Mouse (Mus musculus) thymus, postnatal 4 days (tissue): ENCODE measurements around the gene Dram1.

Experiments used
- DNase-seq: peaks from one replicate; pipeline ENCODE4 v3.0.0; 2021

Gene Dram1

GRCm38 (mm10) chr10:88379013-88379885 is at the start of gene Dram1, which contains the start of gene Gnptab:
Dram1 (minus strand) TSS chr10:88379080.
Gnptab (plus strand) TSS chr10:88379132.
- peak; percentile 93 for DNase-seq

- no peak for DNase-seq
These were observed 49.1 kb upstream of the Dram1 start for GRCm38 (mm10) chr10:88427998-88428397.

- no peak for DNase-seq
These were observed 48.0 kb upstream of the Dram1 start for GRCm38 (mm10) chr10:88426896-88427295.

- peak; percentile 59 for DNase-seq
These were observed 47.4 kb upstream of the Dram1 start for GRCm38 (mm10) chr10:88426158-88426816.

- DNase-seq = no peak
These were observed 42.0 kb upstream of the Dram1 start for GRCm38 (mm10) chr10:88420655-88421435.

- no peak for DNase-seq
These were observed 41.3 kb upstream of the Dram1 start for GRCm38 (mm10) chr10:88420141-88420541.

- DNase-seq = no peak
These were observed 38.8 kb upstream of the Dram1 start for GRCm38 (mm10) chr10:88417686-88418085.

- DNase-seq = no peak
These were observed 33.6 kb upstream of the Dram1 start for GRCm38 (mm10) chr10:88412290-88412995.

GRCm38 (mm10) chr10:88409751-88410150 is 30.9 kb upstream of the Dram1 start:
- DNase-seq = no peak

- DNase-seq = no peak
These were observed 29.2 kb upstream of the Dram1 start for GRCm38 (mm10) chr10:88407875-88408631.

- DNase-seq = no peak
These were observed 26.9 kb upstream of the Dram1 start for GRCm38 (mm10) chr10:88405812-88406211.

GRCm38 (mm10) chr10:88404220-88404619 is 25.3 kb upstream of the Dram1 start:
- DNase-seq = no peak

- no peak for DNase-seq
These were observed 24.1 kb upstream of the Dram1 start for GRCm38 (mm10) chr10:88403021-88403420.

- DNase-seq = no peak
These were observed 20.4 kb upstream of the Dram1 start for GRCm38 (mm10) chr10:88399271-88399670.

- no peak for DNase-seq
These were observed 19.9 kb upstream of the Dram1 start for GRCm38 (mm10) chr10:88398668-88399243.

GRCm38 (mm10) chr10:88392181-88392847 is 13.4 kb upstream of the Dram1 start:
- no peak for DNase-seq

- DNase-seq = no peak
These were observed 12.6 kb upstream of the Dram1 start for GRCm38 (mm10) chr10:88391495-88391894.

GRCm38 (mm10) chr10:88390096-88390790 is 11.4 kb upstream of the Dram1 start:
- DNase-seq = peak; percentile 47

GRCm38 (mm10) chr10:88389576-88389975 is 10.7 kb upstream of the Dram1 start:
- DNase-seq = peak; percentile 83

- no peak for DNase-seq
These were observed 7.4 kb upstream of the Dram1 start for GRCm38 (mm10) chr10:88386251-88386650.
